Mouse (Mus musculus): Measurements from ENCODE around the gene Itga11. TPM values are rescaled to one million over a fixed set of nuclear protein-coding genes. Genes with fewer than 3 reads are reported as not detected.
"Not testable (repeated sequence)": the region's sequence is repeated elsewhere in the genome, so short reads cannot be mapped to it uniquely, and the experiment has no call there.

Itga11 gene
- polyA plus RNA-seq, 1 experiment from 2014 or later: 0.82 TPM

- no peak overlapping the region for H3K27ac ChIP-seq (ENCODE audit: low read length)
- H3K9ac ChIP-seq (replicated peaks; ENCODE audit: low read length): no peak overlapping the region
- no peaks in the 10 kb centered on the region for H3K27me3 ChIP-seq (ENCODE audit: insufficient read depth, low read length)
- H3K36me3 ChIP-seq (ENCODE audit: insufficient read depth, low read length): no peaks in the 10 kb centered on the region
- WGBS: 67% methylated on average over 8 of the region's 8 CpGs
- ATAC-seq (ENCODE audit: low FRiP score, low TSS enrichment): no peak
- no peaks in the 10 kb centered on the region for H3K4me1 ChIP-seq (ENCODE audit: insufficient read depth, low read length)
- no peak overlapping the region for H3K4me2 ChIP-seq (replicated peaks; ENCODE audit: low read depth, low read length)
- H3K4me3 ChIP-seq (ENCODE audit: low read length): no peak overlapping the region
- H3K9me3 ChIP-seq (ENCODE audit: low read length): no peaks in the 10 kb centered on the region
These were observed 95.1 kb downstream of the Itga11 start for GRCm38 (mm10) chr9:62772746-62773145.

GRCm38 (mm10) chr9:62775464-62775863, 97.8 kb downstream of the Itga11 start:
- ATAC-seq (ENCODE audit: low FRiP score, low TSS enrichment): no peak
- no peak overlapping the region for H3K27ac ChIP-seq (ENCODE audit: low read length)
- H3K4me1 ChIP-seq (ENCODE audit: insufficient read depth, low read length): no peaks in the 10 kb centered on the region
- H3K9ac ChIP-seq (replicated peaks; ENCODE audit: low read length): no peak overlapping the region
- no peaks in the 10 kb centered on the region for H3K9me3 ChIP-seq (ENCODE audit: low read length)
- no peak overlapping the region for H3K4me2 ChIP-seq (replicated peaks; ENCODE audit: low read depth, low read length)
- H3K4me3 ChIP-seq (ENCODE audit: low read length): no peak overlapping the region
- no peaks in the 10 kb centered on the region for H3K27me3 ChIP-seq (ENCODE audit: insufficient read depth, low read length)
- 38% methylated on average over 4 of the region's 4 CpGs for WGBS
- H3K36me3 ChIP-seq (ENCODE audit: insufficient read depth, low read length): no peaks in the 10 kb centered on the region

- H3K9ac ChIP-seq (replicated peaks; ENCODE audit: low read length): no peak overlapping the region
- no peak overlapping the region for H3K4me3 ChIP-seq (ENCODE audit: low read length)
- WGBS: 6% methylated on average over 5 of the region's 5 CpGs
- no peaks in the 10 kb centered on the region for H3K36me3 ChIP-seq (ENCODE audit: insufficient read depth, low read length)
- no peak overlapping the region for H3K27ac ChIP-seq (ENCODE audit: low read length)
- peak; percentile 68 for ATAC-seq (ENCODE audit: low FRiP score, low TSS enrichment)
- peaks cover 11% of the 10 kb centered on the region for H3K4me1 ChIP-seq (ENCODE audit: insufficient read depth, low read length)
- no peaks in the 10 kb centered on the region for H3K9me3 ChIP-seq (ENCODE audit: low read length)
- no peaks in the 10 kb centered on the region for H3K27me3 ChIP-seq (ENCODE audit: insufficient read depth, low read length)
- no peak overlapping the region for H3K4me2 ChIP-seq (replicated peaks; ENCODE audit: low read depth, low read length)
These were observed 99.8 kb downstream of the Itga11 start for GRCm38 (mm10) chr9:62777461-62777860.

- peaks cover 22% of the 10 kb centered on the region for H3K4me1 ChIP-seq (ENCODE audit: insufficient read depth, low read length)
- H3K27ac ChIP-seq (ENCODE audit: low read length): no peak overlapping the region
- H3K4me2 ChIP-seq (replicated peaks; ENCODE audit: low read depth, low read length): no peak overlapping the region
- H3K9me3 ChIP-seq (ENCODE audit: low read length): no peaks in the 10 kb centered on the region
- H3K9ac ChIP-seq (replicated peaks; ENCODE audit: low read length): no peak overlapping the region
- no peaks in the 10 kb centered on the region for H3K36me3 ChIP-seq (ENCODE audit: insufficient read depth, low read length)
- no peaks in the 10 kb centered on the region for H3K27me3 ChIP-seq (ENCODE audit: insufficient read depth, low read length)
- WGBS: 61% methylated on average over 9 of the region's 9 CpGs
- H3K4me3 ChIP-seq (ENCODE audit: low read length): no peak overlapping the region
- no peak for ATAC-seq (ENCODE audit: low FRiP score, low TSS enrichment)
These were observed 101.1 kb downstream of the Itga11 start for GRCm38 (mm10) chr9:62778721-62779120.

GRCm38 (mm10) chr9:62781965-62782364, 104.3 kb downstream of the Itga11 start:
- 46% methylated on average over 3 of the region's 3 CpGs for WGBS
- Histone ChIP-seq H3K9ac (replicated peaks; ENCODE audit: low read length) (no peak overlapping the region), H3K36me3 (ENCODE audit: insufficient read depth, low read length) (no peaks in the 10 kb centered on the region), H3K9me3 (ENCODE audit: low read length) (no peaks in the 10 kb centered on the region), H3K4me3 (ENCODE audit: low read length) (no peak overlapping the region), H3K4me1 (ENCODE audit: insufficient read depth, low read length) (peaks cover 22% of the 10 kb centered on the region), H3K27ac (ENCODE audit: low read length) (peak overlapping the region; percentile 20; the same call in 1 of the 2 replicates), H3K4me2 (replicated peaks; ENCODE audit: low read depth, low read length) (no peak overlapping the region), H3K27me3 (ENCODE audit: insufficient read depth, low read length) (no peaks in the 10 kb centered on the region)
- ATAC-seq (ENCODE audit: low FRiP score, low TSS enrichment): peak; percentile 55

- Histone ChIP-seq H3K4me2 (replicated peaks; ENCODE audit: low read depth, low read length) (no peak overlapping the region), H3K4me1 (ENCODE audit: insufficient read depth, low read length) (peaks cover 22% of the 10 kb centered on the region), H3K4me3 (ENCODE audit: low read length) (no peak overlapping the region), H3K27ac (ENCODE audit: low read length) (no peak overlapping the region), H3K9ac (replicated peaks; ENCODE audit: low read length) (no peak overlapping the region), H3K9me3 (ENCODE audit: low read length) (no peaks in the 10 kb centered on the region), H3K36me3 (ENCODE audit: insufficient read depth, low read length) (no peaks in the 10 kb centered on the region), H3K27me3 (ENCODE audit: insufficient read depth, low read length) (no peaks in the 10 kb centered on the region)
- 35% methylated on average over 15 of the region's 16 CpGs for WGBS
- ATAC-seq (ENCODE audit: low FRiP score, low TSS enrichment): peak; percentile 52
These were observed 105.6 kb downstream of the Itga11 start for GRCm38 (mm10) chr9:62782976-62783781.

- no peak overlapping the region for H3K4me3 ChIP-seq (ENCODE audit: low read length)
- no peaks in the 10 kb centered on the region for H3K27me3 ChIP-seq (ENCODE audit: insufficient read depth, low read length)
- ATAC-seq (ENCODE audit: low FRiP score, low TSS enrichment): no peak
- peaks cover 22% of the 10 kb centered on the region for H3K4me1 ChIP-seq (ENCODE audit: insufficient read depth, low read length)
- WGBS: 98% methylated on average over 2 of the region's 2 CpGs
- no peaks in the 10 kb centered on the region for H3K36me3 ChIP-seq (ENCODE audit: insufficient read depth, low read length)
- no peaks in the 10 kb centered on the region for H3K9me3 ChIP-seq (ENCODE audit: low read length)
- H3K9ac ChIP-seq (replicated peaks; ENCODE audit: low read length): no peak overlapping the region
- H3K4me2 ChIP-seq (replicated peaks; ENCODE audit: low read depth, low read length): no peak overlapping the region
- no peak overlapping the region for H3K27ac ChIP-seq (ENCODE audit: low read length)
These were observed 106.6 kb downstream of the Itga11 start for GRCm38 (mm10) chr9:62784233-62784632.

GRCm38 (mm10) chr9:62786721-62787120, 109.1 kb downstream of the Itga11 start:
- WGBS: 76% methylated on average over 5 of the region's 5 CpGs
- no peak for ATAC-seq (ENCODE audit: low FRiP score, low TSS enrichment)
- Histone ChIP-seq H3K9me3 (ENCODE audit: low read length) (no peaks in the 10 kb centered on the region), H3K9ac (replicated peaks; ENCODE audit: low read length) (no peak overlapping the region), H3K36me3 (ENCODE audit: insufficient read depth, low read length) (no peaks in the 10 kb centered on the region), H3K27me3 (ENCODE audit: insufficient read depth, low read length) (no peaks in the 10 kb centered on the region), H3K27ac (ENCODE audit: low read length) (no peak overlapping the region), H3K4me3 (ENCODE audit: low read length) (no peak overlapping the region), H3K4me1 (ENCODE audit: insufficient read depth, low read length) (peaks cover 18% of the 10 kb centered on the region), H3K4me2 (replicated peaks; ENCODE audit: low read depth, low read length) (no peak overlapping the region)

GRCm38 (mm10) chr9:62789856-62790255, 112.2 kb downstream of the Itga11 start:
- Histone ChIP-seq H3K4me2 (replicated peaks; ENCODE audit: low read depth, low read length) (no peak overlapping the region), H3K9me3 (ENCODE audit: low read length) (no peaks in the 10 kb centered on the region), H3K9ac (replicated peaks; ENCODE audit: low read length) (no peak overlapping the region), H3K27me3 (ENCODE audit: insufficient read depth, low read length) (no peaks in the 10 kb centered on the region), H3K36me3 (ENCODE audit: insufficient read depth, low read length) (peaks cover 9% of the 10 kb centered on the region; the same call in 1 of the 2 replicates), H3K4me1 (ENCODE audit: insufficient read depth, low read length) (no peaks in the 10 kb centered on the region), H3K27ac (ENCODE audit: low read length) (no peak overlapping the region), H3K4me3 (ENCODE audit: low read length) (no peak overlapping the region)
- WGBS: 86% methylated on average over 12 of the region's 12 CpGs
- ATAC-seq (ENCODE audit: low FRiP score, low TSS enrichment): no peak

GRCm38 (mm10) chr9:62799218-62799617, 121.6 kb downstream of the Itga11 start:
- H3K36me3 ChIP-seq (ENCODE audit: insufficient read depth, low read length): peaks cover 26% of the 10 kb centered on the region
- H3K27me3 ChIP-seq (ENCODE audit: insufficient read depth, low read length); H3K4me3 ChIP-seq (ENCODE audit: low read length); H3K9me3 ChIP-seq (ENCODE audit: low read length); H3K9ac ChIP-seq (replicated peaks; ENCODE audit: low read length); H3K27ac ChIP-seq (ENCODE audit: low read length); ATAC-seq (ENCODE audit: low FRiP score, low TSS enrichment); H3K4me1 ChIP-seq (ENCODE audit: insufficient read depth, low read length); H3K4me2 ChIP-seq (replicated peaks; ENCODE audit: low read depth, low read length): not testable (repeated sequence)
- WGBS: 93% methylated on average over 2 of the region's 2 CpGs

Measured in kidney, embryonic 16.5 days (tissue).